Mouse (Mus musculus): ENCODE data around the gene Popdc2. TPM values are rescaled to one million over a fixed set of nuclear protein-coding genes. Genes with fewer than 3 reads are reported as not detected.
"Not testable (repeated sequence)": the region's sequence is repeated elsewhere in the genome, so short reads cannot be mapped to it uniquely, and the experiment has no call there.

Popdc2 gene
- polyA plus RNA-seq (2015; fragmentation: Nextera tagmentation; extraction: Ambion mirVana) = 298 and 317 TPM in 2 replicates

GRCm38 (mm10) chr16:38361933-38362332 is at the start of gene Popdc2:
Gene Popdc2 (plus strand): TSS chr16:38362209.
- H3K4me1 ChIP-seq = peaks cover 52% of the 10 kb centered on the region
- peak within 1 kb of the TSS; percentile 73 for H3K4me2 ChIP-seq
- peak within 1 kb of the TSS; percentile 100 for H3K27ac ChIP-seq (replicated peaks)
- peak within 1 kb of the TSS; percentile 70 for H3K4me3 ChIP-seq
- peaks cover 21% of the 10 kb centered on the region for H3K36me3 ChIP-seq
- no peaks in the 10 kb centered on the region for H3K27me3 ChIP-seq (replicated peaks)
- ATAC-seq (ENCODE audit: extremely low read depth, insufficient number of reproducible peaks, low FRiP score, low TSS enrichment) = peak; percentile 78
- peak within 1 kb of the TSS; percentile 98 for H3K9ac ChIP-seq
- WGBS = 11% methylated on average over 10 of the region's 10 CpGs
- no peaks in the 10 kb centered on the region for H3K9me3 ChIP-seq

- WGBS = 66% methylated on average over 9 of the region's 9 CpGs
- ATAC-seq (ENCODE audit: extremely low read depth, insufficient number of reproducible peaks, low FRiP score, low TSS enrichment) = no peak
These were observed 43.5 kb upstream of the Popdc2 start for GRCm38 (mm10) chr16:38318492-38318891.

DNA sequence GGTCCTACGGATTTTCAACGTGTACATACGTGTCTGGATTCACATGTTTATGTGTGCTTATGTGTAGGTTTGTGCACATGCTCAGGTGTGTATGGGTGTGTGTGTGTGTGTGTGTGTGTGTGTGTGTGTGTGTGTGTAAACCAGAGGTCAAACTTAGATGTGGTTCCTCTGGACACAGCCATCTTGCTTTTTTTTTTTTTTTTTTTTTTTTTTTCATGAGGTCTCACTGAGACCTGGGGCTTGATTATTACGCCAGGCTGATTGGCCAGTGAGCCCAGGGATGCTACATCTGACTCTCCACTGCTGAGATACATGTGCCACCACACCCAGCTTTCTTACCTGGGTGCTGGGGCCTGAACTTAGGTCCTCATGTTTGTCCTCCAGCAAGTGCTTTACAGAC is 42.9 kb upstream of the Popdc2 start:
- Histone ChIP-seq H3K27me3 (replicated peaks) (no peaks in the 10 kb centered on the region), H3K36me3 (no peaks in the 10 kb centered on the region), H3K4me1 (no peaks in the 10 kb centered on the region), H3K4me3 (no peak overlapping the region), H3K4me2 (no peak overlapping the region), H3K9me3 (no peaks in the 10 kb centered on the region), H3K9ac (no peak overlapping the region), H3K27ac (replicated peaks) (no peak overlapping the region)
- 76% methylated on average over 4 of the region's 4 CpGs for WGBS
- ATAC-seq (ENCODE audit: extremely low read depth, insufficient number of reproducible peaks, low FRiP score, low TSS enrichment) = no peak

More at GRCm38 (mm10) chr16:38318492-38318891, 43.5 kb upstream of the Popdc2 start:
- Histone ChIP-seq H3K9me3 (no peaks in the 10 kb centered on the region), H3K27me3 (replicated peaks) (no peaks in the 10 kb centered on the region), H3K4me1 (no peaks in the 10 kb centered on the region), H3K4me2 (no peak overlapping the region), H3K9ac (no peak overlapping the region), H3K27ac (replicated peaks) (no peak overlapping the region), H3K4me3 (no peak overlapping the region), H3K36me3 (no peaks in the 10 kb centered on the region)

- Histone ChIP-seq H3K9me3 (no peaks in the 10 kb centered on the region), H3K4me3 (peak overlapping the region; percentile 24; the same call in 1 of the 2 replicates), H3K4me2 (peak overlapping the region; percentile 57), H3K27me3 (replicated peaks) (no peaks in the 10 kb centered on the region), H3K4me1 (no peaks in the 10 kb centered on the region), H3K27ac (replicated peaks) (no peak overlapping the region), H3K9ac (no peak overlapping the region), H3K36me3 (no peaks in the 10 kb centered on the region)
- WGBS = 28% methylated on average over 17 of the region's 17 CpGs
- ATAC-seq (ENCODE audit: extremely low read depth, insufficient number of reproducible peaks, low FRiP score, low TSS enrichment) = no peak
These were observed 40.5 kb upstream of the Popdc2 start for GRCm38 (mm10) chr16:38321452-38321935.

GRCm38 (mm10) chr16:38324311-38324710 is 37.7 kb upstream of the Popdc2 start:
- H3K27me3 ChIP-seq (replicated peaks) = no peaks in the 10 kb centered on the region
- WGBS = 88% methylated on average over 15 of the region's 15 CpGs
- H3K4me1 ChIP-seq = no peaks in the 10 kb centered on the region
- H3K36me3 ChIP-seq = no peaks in the 10 kb centered on the region
- H3K4me3 ChIP-seq = no peak overlapping the region
- peaks cover 1% of the 10 kb centered on the region; the same call in 1 of the 2 replicates for H3K9me3 ChIP-seq
- no peak overlapping the region for H3K27ac ChIP-seq (replicated peaks)
- no peak for ATAC-seq (ENCODE audit: extremely low read depth, insufficient number of reproducible peaks, low FRiP score, low TSS enrichment)
- no peak overlapping the region for H3K9ac ChIP-seq
- no peak overlapping the region for H3K4me2 ChIP-seq

DNA sequence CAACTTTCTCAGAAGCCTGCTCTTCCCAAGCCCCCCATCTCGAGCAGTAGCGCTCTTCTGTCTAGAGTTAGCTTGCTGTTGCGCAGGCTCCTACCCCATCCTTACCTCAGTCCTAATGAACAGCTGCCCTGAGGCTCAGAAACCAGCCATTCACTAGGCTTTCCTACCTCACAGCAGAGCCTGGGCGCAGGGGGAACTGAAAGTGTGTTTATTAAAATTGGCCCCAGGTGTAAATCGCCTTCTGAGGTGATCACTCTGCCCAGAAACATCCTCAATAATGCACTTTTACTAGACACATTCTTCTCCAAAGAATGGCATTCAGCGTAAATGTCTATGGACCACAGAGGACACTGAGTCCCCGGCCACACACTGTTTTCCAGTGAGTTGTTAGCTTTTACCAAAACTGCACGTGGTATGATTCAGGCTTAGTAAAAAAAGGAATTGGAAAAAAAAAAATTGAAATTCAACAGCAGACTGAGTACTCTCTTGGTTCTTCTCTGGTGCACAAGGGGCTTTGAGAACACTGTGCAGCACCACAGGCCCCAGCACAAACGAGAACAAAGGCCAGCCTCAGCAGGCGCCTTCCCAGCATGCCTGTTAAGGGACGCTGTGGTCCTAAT is 35.1 kb upstream of the Popdc2 start:
- Histone ChIP-seq H3K4me2 (no peak overlapping the region), H3K4me1 (no peaks in the 10 kb centered on the region), H3K9me3 (peaks cover 2% of the 10 kb centered on the region; the same call in 1 of the 2 replicates), H3K27me3 (replicated peaks) (no peaks in the 10 kb centered on the region), H3K4me3 (no peak overlapping the region), H3K36me3 (no peaks in the 10 kb centered on the region), H3K27ac (replicated peaks) (no peak overlapping the region), H3K9ac (no peak overlapping the region)
- ATAC-seq (ENCODE audit: extremely low read depth, insufficient number of reproducible peaks, low FRiP score, low TSS enrichment) = no peak
- 81% methylated on average over 11 of the region's 11 CpGs for WGBS

- no peak overlapping the region for H3K9ac ChIP-seq
- H3K36me3 ChIP-seq = no peaks in the 10 kb centered on the region
- H3K27ac ChIP-seq (replicated peaks) = no peak overlapping the region
- peaks cover 2% of the 10 kb centered on the region; the same call in 1 of the 2 replicates for H3K9me3 ChIP-seq
- H3K4me2 ChIP-seq = no peak overlapping the region
- H3K4me3 ChIP-seq = no peak overlapping the region
- 82% methylated on average over 3 of the region's 3 CpGs for WGBS
- ATAC-seq (ENCODE audit: extremely low read depth, insufficient number of reproducible peaks, low FRiP score, low TSS enrichment) = no peak
- no peaks in the 10 kb centered on the region for H3K27me3 ChIP-seq (replicated peaks)
- H3K4me1 ChIP-seq = no peaks in the 10 kb centered on the region
These were observed 32.7 kb upstream of the Popdc2 start for GRCm38 (mm10) chr16:38329340-38329739.

GRCm38 (mm10) chr16:38334431-38334830 is 27.6 kb upstream of the Popdc2 start:
- Histone ChIP-seq H3K36me3 (no peaks in the 10 kb centered on the region), H3K4me2 (no peak overlapping the region), H3K9me3 (peaks cover under 1% of the 10 kb centered on the region; the same call in 1 of the 2 replicates), H3K27ac (replicated peaks) (no peak overlapping the region), H3K4me1 (no peaks in the 10 kb centered on the region), H3K4me3 (no peak overlapping the region), H3K9ac (no peak overlapping the region), H3K27me3 (replicated peaks) (no peaks in the 10 kb centered on the region)
- 42% methylated on average over 6 of the region's 6 CpGs for WGBS
- no peak for ATAC-seq (ENCODE audit: extremely low read depth, insufficient number of reproducible peaks, low FRiP score, low TSS enrichment)

DNA sequence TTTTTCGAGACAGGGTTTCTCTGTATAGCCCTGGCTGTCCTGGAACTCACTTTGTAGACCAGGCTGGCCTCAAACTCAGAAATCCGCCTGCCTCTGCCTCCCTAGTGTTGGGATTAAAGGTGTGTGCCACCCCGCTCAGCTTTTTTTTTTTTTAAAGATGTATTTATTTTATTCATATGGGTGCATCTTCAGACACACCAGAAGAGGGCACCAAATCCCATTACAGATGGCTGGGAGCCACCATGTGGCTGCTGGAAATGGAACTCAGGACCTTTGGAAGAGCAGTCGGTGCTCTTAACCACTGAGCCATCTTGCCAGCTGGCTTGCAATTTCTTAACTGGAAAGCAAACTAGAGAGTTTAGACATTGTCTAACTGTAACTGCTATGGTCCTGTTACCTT is 23.9 kb upstream of the Popdc2 start:
- not testable (repeated sequence) for H3K36me3 ChIP-seq; H3K9me3 ChIP-seq; H3K4me2 ChIP-seq; H3K9ac ChIP-seq; H3K27me3 ChIP-seq (replicated peaks); H3K4me1 ChIP-seq; H3K4me3 ChIP-seq; H3K27ac ChIP-seq (replicated peaks); ATAC-seq (ENCODE audit: extremely low read depth, insufficient number of reproducible peaks, low FRiP score, low TSS enrichment)
- WGBS = 83% methylated on average over 4 of the region's 4 CpGs

DNA sequence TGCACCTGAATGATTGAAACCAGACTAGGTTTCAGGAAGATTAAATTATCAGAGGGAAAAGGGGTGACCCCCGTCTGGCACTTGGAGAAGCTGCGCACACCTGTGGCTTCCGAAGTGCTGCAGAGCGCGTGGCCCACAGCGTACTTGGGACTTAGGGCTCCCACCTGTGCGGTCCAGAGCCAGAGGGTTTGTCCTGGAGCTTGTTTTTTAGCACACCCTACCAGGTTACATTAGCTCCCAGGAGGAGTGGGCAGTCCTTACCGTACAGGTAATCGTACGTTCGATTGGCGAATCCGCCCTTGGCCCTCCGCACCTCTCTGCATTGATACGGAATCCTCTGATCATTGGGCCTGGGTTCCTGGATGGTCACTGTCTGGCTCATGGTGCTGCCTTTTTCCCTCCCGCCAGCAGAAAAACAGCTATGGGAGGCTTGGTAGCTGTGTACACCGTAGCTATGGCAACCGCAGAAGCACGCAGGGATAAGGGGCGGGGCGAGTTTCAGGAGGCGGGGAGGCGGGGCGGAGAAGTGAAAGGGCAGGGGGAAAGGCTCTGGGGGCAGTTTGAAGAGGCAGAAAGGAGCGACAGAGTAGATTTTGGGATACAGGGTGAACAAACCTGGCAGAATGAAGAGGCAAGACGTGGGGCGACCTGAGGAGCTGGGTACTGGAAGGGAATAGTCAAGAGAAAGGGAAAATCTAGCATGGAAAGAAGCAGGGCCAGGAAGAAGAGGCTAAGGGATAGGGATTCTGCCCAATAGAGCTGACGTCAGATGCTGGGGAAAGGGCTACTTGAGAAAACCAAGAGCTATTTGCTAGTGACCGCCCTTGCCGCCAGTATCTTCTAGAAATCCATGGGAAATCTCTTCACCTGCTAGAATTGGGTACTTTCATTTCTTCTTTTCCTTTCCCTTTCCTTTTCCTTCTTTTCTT is 20.3 kb upstream of the Popdc2 start, which contains the start of gene Maats1:
Gene Maats1 (minus strand): TSS at position 748 of the 929 bp plus-strand sequence.
- Histone ChIP-seq H3K4me1 (peaks cover 28% of the 10 kb centered on the region), H3K36me3 (no peaks in the 10 kb centered on the region), H3K4me2 (peak within 1 kb of the TSS; percentile 78), H3K4me3 (peak within 1 kb of the TSS; percentile 49), H3K27me3 (replicated peaks) (no peaks in the 10 kb centered on the region), H3K27ac (replicated peaks) (0 out of 2 replicates have a peak within 1 kb of the TSS, but pooled peaks have one; percentile 5), H3K9ac (peak within 1 kb of the TSS; percentile 73), H3K9me3 (0 out of 2 replicates have a peak, but pooled peaks cover 5% of the 10 kb centered on the region)
- WGBS = 11% methylated on average over 30 of the region's 30 CpGs
- ATAC-seq (ENCODE audit: extremely low read depth, insufficient number of reproducible peaks, low FRiP score, low TSS enrichment) = peak; percentile 73; the same call in 1 of the 2 replicates
